Mouse (Mus musculus) bone marrow macrophage, adult 2 months (primary cell): ENCODE results near the gene Znhit2. TPM values are rescaled to one million over a fixed set of nuclear protein-coding genes. Genes with fewer than 3 reads are reported as not detected.

Experiments used
- H3K27ac ChIP-seq: 2 replicates; pipeline ENCODE4 v1.5.1; 2012; ENCODE audit warnings: low read depth, low read length; ENCODE audit not compliant: insufficient read depth
- H3K4me1 ChIP-seq: 2 replicates; pipeline ENCODE4 v1.6.1; 2012; ENCODE audit warnings: low read length; ENCODE audit not compliant: control insufficient read depth, insufficient read depth
- H3K4me3 ChIP-seq: 2 replicates; pipeline ENCODE4 v1.5.1; 2012; ENCODE audit warnings: mild to moderate bottlenecking, low read length, moderate library complexity; ENCODE audit not compliant: insufficient read depth
- CTCF ChIP-seq: IDR thresholded peaks from 2 replicates; pipeline ENCODE4 v1.5.1; 2012; ENCODE audit warnings: low read depth, mild to moderate bottlenecking, low read length, moderate library complexity
- POLR2A ChIP-seq: IDR thresholded peaks from 2 replicates; pipeline ENCODE4 v1.6.1; 2012; ENCODE audit warnings: mild to moderate bottlenecking, low read depth, low read length, borderline replicate concordance
- polyA plus RNA-seq: library from polyadenylated mRNA; stranded (reverse); fragments of >200 nt; gene quantifications from 2 replicates; pipeline ENCODE4 v1.2.4, GENCODE M21; 2012; ENCODE audit not compliant: missing spikeins, insufficient read depth, insufficient read length

Znhit2 gene
- polyA plus RNA-seq, 1 experiment = 12.8 TPM

DNA sequence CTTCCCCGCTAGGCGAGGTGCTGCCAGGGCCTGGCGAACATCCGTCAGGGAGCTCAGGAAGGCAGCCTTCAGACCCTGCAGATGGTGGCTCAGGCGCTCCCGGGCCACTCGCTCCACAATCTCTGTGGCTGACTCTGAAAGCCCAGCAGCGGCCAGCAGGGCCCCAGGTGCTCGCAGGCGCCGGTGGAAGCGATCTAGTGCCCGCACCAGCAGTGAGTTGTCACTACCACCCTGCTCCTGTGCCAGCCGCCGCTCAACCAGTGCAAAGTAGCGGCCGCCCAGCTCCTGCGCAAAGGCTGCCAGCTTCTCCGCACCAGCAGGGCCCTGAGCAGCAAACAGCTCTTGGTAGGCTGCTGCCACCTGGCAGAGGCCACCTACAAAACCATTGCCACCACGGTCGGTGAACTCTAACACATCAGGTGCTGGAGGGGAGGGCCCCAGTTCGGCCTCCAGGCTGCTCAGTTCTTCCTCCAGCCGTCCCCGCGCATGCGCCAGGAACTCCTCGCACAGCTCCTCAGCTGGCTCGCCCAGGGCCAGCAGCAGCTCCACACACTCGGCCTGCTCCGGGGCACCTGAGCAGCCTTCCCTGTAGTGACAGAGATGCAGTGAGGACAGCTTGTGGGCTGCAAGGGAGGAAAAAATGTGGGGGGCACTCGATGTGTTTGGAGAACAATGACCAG, 9.7 kb downstream of the Znhit2 start:
- H3K27ac ChIP-seq = no peak overlapping the region
- no peak overlapping the region for H3K4me3 ChIP-seq
- TF ChIP-seq CTCF (no peak), POLR2A (no peak)
- peaks cover 26% of the 10 kb centered on the region for H3K4me1 ChIP-seq

DNA sequence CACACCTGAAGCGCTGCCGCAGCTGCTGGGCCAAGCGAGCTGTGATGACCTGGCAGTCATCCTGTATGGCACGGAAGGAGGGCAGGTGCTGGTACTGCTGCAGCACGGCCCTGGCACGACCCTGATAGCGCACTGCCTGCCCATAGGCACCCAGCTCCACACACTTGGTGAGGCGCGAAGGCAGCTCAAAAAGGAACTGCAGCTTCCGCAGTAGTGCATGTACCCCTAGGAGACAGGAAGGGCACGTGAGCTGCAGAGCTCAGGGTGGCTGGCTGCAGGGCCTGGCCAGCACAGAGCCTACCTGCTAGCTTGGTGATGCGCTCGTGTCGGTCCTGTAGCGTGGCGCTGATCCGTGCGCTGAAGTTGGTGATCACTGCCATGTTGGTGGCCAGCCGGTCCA, 10.3 kb downstream of the Znhit2 start:
- H3K27ac ChIP-seq = no peak overlapping the region
- TF ChIP-seq POLR2A = no peak
- no peak for TF ChIP-seq CTCF
- H3K4me1 ChIP-seq = peaks cover 31% of the 10 kb centered on the region
- no peak overlapping the region for H3K4me3 ChIP-seq

DNA sequence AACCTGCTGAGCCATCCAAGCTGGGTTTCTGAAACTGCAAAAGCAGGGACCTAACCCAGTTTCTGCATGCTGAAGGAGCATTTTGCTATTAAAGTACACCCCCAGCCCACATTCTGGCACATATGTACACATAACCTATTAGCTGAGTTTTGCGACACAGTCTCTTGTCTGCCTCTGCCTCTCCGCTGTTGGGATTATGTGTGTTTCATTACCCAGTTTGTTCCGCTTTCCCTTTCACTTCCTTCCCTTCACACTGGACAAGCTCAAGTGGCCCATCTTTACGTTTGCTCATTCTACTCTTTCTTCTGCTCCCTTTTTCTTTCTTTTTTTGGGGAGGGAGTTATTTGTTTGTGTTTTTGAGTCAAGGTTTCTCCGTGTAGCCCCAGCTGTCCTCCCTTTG, 12.9 kb downstream of the Znhit2 start:
- H3K4me1 ChIP-seq = peaks cover 25% of the 10 kb centered on the region
- TF ChIP-seq POLR2A (no peak), CTCF (no peak)
- peak overlapping the region; percentile 43 for H3K4me3 ChIP-seq
- peak overlapping the region; percentile 85 for H3K27ac ChIP-seq

DNA sequence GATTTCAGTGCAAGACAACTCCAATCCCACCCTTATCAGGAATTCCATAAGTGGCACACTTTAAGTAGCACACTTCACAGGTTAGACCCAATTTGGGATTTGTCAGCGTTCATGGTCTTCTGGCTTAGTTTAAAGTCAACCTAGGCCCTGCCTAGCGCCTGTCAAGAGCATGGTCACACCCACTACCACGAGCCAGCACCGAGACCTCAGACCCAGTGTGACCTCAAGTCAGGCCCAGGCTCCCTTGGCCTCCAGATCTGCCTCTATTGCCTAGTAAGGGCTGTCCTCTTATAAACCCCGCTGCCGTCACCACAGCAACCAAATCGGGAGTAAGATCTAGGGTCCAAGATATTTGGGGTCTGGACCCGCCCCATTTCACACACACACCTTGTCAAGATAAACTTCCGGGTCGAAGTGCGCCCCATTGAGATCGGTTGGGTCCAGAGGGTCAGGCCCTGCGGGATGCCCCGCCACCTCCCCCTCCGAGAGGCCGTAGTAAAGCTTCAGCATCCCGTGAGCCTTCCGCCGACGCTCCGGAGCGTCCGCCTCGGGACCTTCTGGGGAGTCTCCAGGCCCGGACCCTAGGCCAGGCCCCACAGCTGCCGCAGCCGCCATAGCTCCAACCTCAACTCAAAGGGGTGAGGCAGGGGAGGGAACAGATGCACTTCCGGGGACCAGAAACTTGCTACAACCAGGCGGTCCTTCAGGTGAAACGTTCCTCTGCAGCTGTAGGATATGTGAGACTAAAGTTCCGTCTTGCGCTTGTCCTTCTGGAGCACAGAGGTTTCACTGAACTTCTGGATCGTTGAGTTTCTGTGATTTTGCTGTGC, 15.8 kb downstream of the Znhit2 start, which contains the start of gene Vps51:
Vps51 (minus strand) TSS at position 668 of the 830 bp plus-strand sequence.
- TF ChIP-seq POLR2A (no peak), CTCF (no peak)

DNA sequence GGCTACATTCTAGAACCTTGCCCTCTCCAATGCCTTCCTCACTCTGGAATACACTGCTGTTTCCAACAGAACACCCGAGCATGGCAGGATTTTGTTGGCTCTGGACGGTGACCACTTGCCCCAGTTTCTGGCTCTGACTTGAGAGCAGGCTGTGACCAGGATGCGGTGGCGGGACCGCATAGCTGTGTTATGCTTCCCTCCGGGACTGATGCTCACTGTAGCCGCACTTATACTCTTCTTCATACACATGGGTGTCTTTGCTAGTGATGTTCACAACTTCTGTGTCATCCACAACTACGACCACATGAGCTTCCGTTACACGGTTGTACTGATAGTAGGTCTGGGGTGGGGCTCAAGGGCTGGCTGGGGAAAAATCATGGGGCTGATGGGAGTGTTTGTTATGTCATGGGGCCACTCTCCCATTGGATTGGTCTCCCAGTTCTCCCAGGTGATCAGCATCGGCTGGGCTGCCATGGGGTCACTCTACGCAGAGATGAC, 19.0 kb downstream of the Znhit2 start, which contains the start of gene Tmem262:
Tmem262 (plus strand) TSS at position 51 of the 498 bp plus-strand sequence.
- no peak within 1 kb of the TSS for H3K27ac ChIP-seq
- no peak for TF ChIP-seq POLR2A
- TF ChIP-seq CTCF = no peak
- H3K4me3 ChIP-seq = no peak within 1 kb of the TSS
- H3K4me1 ChIP-seq = peaks cover 18% of the 10 kb centered on the region

More for the DNA sequence above, 15.8 kb downstream of the Znhit2 start, which contains the start of gene Vps51:
- peak within 1 kb of the TSS; percentile 77 for H3K4me3 ChIP-seq
- peak within 1 kb of the TSS; percentile 47 for H3K27ac ChIP-seq
- H3K4me1 ChIP-seq = peaks cover 25% of the 10 kb centered on the region

DNA sequence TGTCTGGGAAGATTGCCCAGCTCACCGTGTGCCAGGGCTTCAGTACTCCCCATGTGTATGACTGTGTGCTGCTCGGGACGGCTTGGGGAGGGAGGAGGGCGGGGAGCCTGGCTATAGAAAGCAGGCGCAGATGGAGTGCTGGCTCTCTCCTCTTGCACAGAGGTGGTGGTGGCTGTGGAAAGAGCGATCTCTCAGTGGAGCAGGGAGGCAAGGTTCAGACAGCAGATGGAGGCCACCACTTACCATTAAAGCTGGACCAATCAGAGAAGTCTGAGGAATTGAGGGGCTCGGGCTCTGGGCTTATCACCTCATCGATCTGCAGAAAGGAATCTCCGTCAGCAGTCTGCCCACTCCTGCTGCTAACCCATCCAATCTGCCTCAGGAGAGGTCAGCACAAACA, 21.2 kb downstream of the Znhit2 start, which contains the start of gene Gm28374:
Gm28374 (minus strand) TSS at position 101 of the 400 bp plus-strand sequence.
- H3K4me1 ChIP-seq = peaks cover 13% of the 10 kb centered on the region
- no peak within 1 kb of the TSS for H3K4me3 ChIP-seq

DNA sequence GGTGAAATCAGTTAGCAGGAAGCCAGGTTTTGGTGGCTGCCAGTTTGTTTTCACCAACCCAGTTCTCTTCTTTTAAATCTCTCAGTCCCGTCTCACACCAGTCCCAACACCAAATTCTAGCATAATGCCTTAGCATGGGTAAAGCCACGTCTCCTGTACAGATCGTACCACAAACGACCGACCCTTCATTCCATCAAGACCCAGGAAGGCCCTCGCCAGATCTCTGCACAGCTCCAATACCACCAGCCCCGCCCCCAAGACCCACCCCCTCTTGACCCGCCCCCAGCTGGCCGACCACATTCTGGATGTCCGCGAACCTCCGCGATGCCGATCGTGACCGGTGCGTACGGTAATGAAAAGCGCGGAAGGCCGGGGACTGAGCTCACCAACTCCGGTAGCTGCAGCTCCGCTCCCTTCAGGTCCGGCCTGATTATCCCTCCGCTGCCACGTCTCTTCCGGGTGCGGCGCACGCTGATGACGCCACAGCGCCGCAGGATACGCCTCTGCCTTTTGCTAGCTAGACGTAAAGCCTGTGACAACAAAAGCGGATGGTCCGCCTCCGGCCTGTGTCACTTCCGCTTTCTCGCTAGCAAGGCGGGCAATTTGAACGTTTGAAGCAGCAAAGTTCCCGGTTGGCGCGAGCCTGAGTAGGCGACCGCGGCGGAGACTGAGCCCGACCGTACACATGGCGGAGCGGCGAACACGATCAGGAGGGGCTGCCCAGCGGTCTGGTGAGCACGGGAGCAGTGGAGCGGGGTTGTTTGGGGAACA, 23.7 kb downstream of the Znhit2 start, which contains the start of the genes Zfpl1 and Cdca5:
Zfpl1 (minus strand) TSS at position 479 of the 771 bp plus-strand sequence.
Cdca5 (plus strand) TSS at position 506 of the 771 bp plus-strand sequence.
- peak within 1 kb of the TSS; percentile 85 for H3K4me3 ChIP-seq
- TF ChIP-seq POLR2A = no peak
- TF ChIP-seq CTCF = no peak
- H3K27ac ChIP-seq = peak within 1 kb of the TSS; percentile 61
- peaks cover 13% of the 10 kb centered on the region for H3K4me1 ChIP-seq

More for the DNA sequence above, 21.2 kb downstream of the Znhit2 start, which contains the start of gene Gm28374:
- TF ChIP-seq POLR2A (no peak), CTCF (no peak)
- H3K27ac ChIP-seq = no peak within 1 kb of the TSS

DNA sequence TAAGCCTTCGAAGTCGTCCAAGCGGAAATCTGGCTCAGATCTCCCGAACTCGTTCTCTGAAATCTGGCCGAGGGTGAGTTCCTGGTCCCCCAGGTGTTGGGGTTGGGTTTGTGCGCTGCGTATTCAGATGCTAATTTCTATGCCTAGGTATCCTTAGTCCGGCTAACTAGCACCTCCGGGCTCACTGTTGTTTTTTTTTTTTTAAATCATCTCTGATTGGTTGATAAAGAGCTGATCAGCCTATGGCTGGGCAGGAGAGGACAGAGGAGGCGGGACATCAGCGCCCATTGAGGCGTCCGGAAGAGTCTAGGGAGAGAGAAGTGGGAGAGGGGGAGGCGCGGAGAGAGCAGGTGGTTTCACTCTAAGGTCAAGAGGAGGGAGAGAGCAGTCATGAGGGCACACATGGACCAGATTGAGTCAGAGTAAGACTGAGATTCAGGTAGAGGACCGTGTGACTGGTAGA, 24.5 kb downstream of the Znhit2 start:
- TF ChIP-seq POLR2A (no peak), CTCF (no peak)
- peak overlapping the region; percentile 61 for H3K27ac ChIP-seq
- H3K4me1 ChIP-seq = peaks cover 13% of the 10 kb centered on the region
- H3K4me3 ChIP-seq = peak overlapping the region; percentile 85

DNA sequence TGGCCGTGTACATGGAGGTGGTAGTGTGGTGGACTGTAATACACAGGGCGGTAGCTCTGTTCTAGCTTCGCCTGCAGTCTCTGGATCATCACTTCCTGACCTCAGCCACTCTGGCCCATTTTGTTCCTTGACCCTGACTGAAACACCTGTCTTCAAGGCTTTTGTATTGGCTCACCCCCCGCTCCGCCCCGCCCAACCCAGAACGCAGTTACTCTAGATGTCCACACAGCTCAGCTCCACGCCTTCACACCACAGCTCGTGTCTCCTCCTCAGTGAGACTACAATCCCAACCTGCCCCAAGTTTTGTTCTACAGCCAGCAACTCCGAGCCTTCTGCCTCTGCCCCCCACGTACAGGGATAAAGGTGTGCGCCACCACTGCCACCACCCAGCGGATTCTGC, 27.8 kb downstream of the Znhit2 start:
- H3K4me3 ChIP-seq = no peak overlapping the region
- H3K27ac ChIP-seq = no peak overlapping the region
- peaks cover 9% of the 10 kb centered on the region for H3K4me1 ChIP-seq
- TF ChIP-seq POLR2A = no peak
- TF ChIP-seq CTCF = no peak
